Mouse (Mus musculus): Measurements from ENCODE around the gene Ubqln1.

GRCm38 (mm10) chr13:58220206-58220605 lies 4.8 kb upstream of the Ubqln1 start:
- TF ChIP-seq CTCF (IDR thresholded peaks at IDR 0.05 in 2 of 3, conservative IDR thresholded peaks at IDR 0.05 in 1 of 3; ENCODE audit: control insufficient read depth in 1 of 3, insufficient read depth in 1 of 3, low read depth in 2 of 3, low read length in 3 of 3, poor library complexity in 1 of 3, severe bottlenecking in 1 of 3) (no peak), CHD2 (IDR thresholded peaks at IDR 0.05; ENCODE audit: low read length) (no peak), POLR2A (IDR thresholded peaks at IDR 0.05; ENCODE audit: control insufficient read depth in 1 of 2, insufficient read depth in 1 of 2, low read depth in 1 of 2, low read length in 2 of 2, poor library complexity in 1 of 2) (no peak), GATA1 (IDR thresholded peaks at IDR 0.05; ENCODE audit: low read depth, low read length) (no peak), ETS1 (IDR thresholded peaks at IDR 0.05; ENCODE audit: low read depth, low read length) (no peak), BHLHE40 (IDR thresholded peaks at IDR 0.05; ENCODE audit: borderline replicate concordance, low read depth, low read length) (no peak), TAL1 (IDR thresholded peaks at IDR 0.05; ENCODE audit: low read length) (no peak), NELFE (IDR thresholded peaks at IDR 0.05; ENCODE audit: low read depth, low read length) (no peak), MAX (IDR thresholded peaks at IDR 0.05; ENCODE audit: low read length) (no peak), CHD1 (IDR thresholded peaks at IDR 0.05; ENCODE audit: low read depth, low read length) (no peak), JUND (IDR thresholded peaks at IDR 0.05; ENCODE audit: low read depth, low read length) (no peak)
